Mouse (Mus musculus) gastrocnemius, postnatal 36 days (tissue): ENCODE measurements around the gene Fam76b. TPM values are rescaled to one million over a fixed set of nuclear protein-coding genes. Genes with fewer than 3 reads are reported as not detected.

Experiments used
- DNase-seq, 2 experiments: peaks; one replicate each; pipeline ENCODE4 v3.0.0; 2022
- intact Hi-C: fragments of 180-260 bp; cut with DNase I; formaldehyde crosslinking; loops from one replicate; pipeline ENCODE4 v1.15.1; 2025
- total RNA-seq, 2 experiments: library from RNA; stranded (reverse); gene quantifications; 2 replicates each; pipeline ENCODE4 v1.2.3; 2021

Gene Fam76b
- total RNA-seq, 2 experiments from 2014 or later, result 6.1 to 6.2 TPM

GRCm38 (mm10) chr9:13856247-13856646, 28.7 kb downstream of the Fam76b start:
- intact Hi-C loops, result no loop called here
- DNase-seq, result no peak

GRCm38 (mm10) chr9:13856777-13857176, 29.3 kb downstream of the Fam76b start:
- no peak for DNase-seq
- intact Hi-C loops, result no loop called here

- DNase-seq, result no peak
- intact Hi-C loops, result no loop called here
These were observed 40.1 kb downstream of the Fam76b start for GRCm38 (mm10) chr9:13867646-13868045.

GRCm38 (mm10) chr9:13871631-13872030, 44.1 kb downstream of the Fam76b start:
- DNase-seq, result no peak
- intact Hi-C loops, result no loop called here

- DNase-seq, result no peak
- intact Hi-C loops, result no loop called here
These were observed 46.8 kb downstream of the Fam76b start for GRCm38 (mm10) chr9:13874359-13874758.

GRCm38 (mm10) chr9:13875340-13875739, 47.8 kb downstream of the Fam76b start:
- intact Hi-C loops, result no loop called here
- no peak for DNase-seq

- intact Hi-C loops, result no loop called here
- DNase-seq, result no peak
These were observed 53.2 kb downstream of the Fam76b start for GRCm38 (mm10) chr9:13880761-13881160.

- intact Hi-C loops, result no loop called here
- no peak for DNase-seq
These were observed 55.0 kb downstream of the Fam76b start for GRCm38 (mm10) chr9:13882478-13882877.

- intact Hi-C loops, result loop anchor here (1.0 kb wide), 1 partner anchor 455 kb away; no protein-coding TSS in a partner anchor
- no peak for DNase-seq
These were observed 61.5 kb downstream of the Fam76b start for GRCm38 (mm10) chr9:13888981-13889380.

- intact Hi-C loops, result loop anchor here (1.0 kb wide), 1 partner anchor 455 kb away; no protein-coding TSS in a partner anchor
- peak; percentile 74 for DNase-seq
These were observed 62.1 kb downstream of the Fam76b start for GRCm38 (mm10) chr9:13889657-13890056.

- DNase-seq, result no peak
- intact Hi-C loops, result no loop called here
These were observed 62.7 kb downstream of the Fam76b start for GRCm38 (mm10) chr9:13890171-13890570.

GRCm38 (mm10) chr9:13891888-13892287, 64.4 kb downstream of the Fam76b start:
- DNase-seq, result no peak
- intact Hi-C loops, result no loop called here

- intact Hi-C loops, result no loop called here
These were observed 65.5 kb downstream of the Fam76b start for GRCm38 (mm10) chr9:13893044-13893443.

GRCm38 (mm10) chr9:13894491-13894890, 67.0 kb downstream of the Fam76b start:
- intact Hi-C loops, result no loop called here
- DNase-seq, result no peak

More at GRCm38 (mm10) chr9:13893044-13893443, 65.5 kb downstream of the Fam76b start:
- no peak for DNase-seq

GRCm38 (mm10) chr9:13894936-13895335, 67.4 kb downstream of the Fam76b start:
- no peak for DNase-seq
- intact Hi-C loops, result no loop called here

GRCm38 (mm10) chr9:13896055-13896454, 68.5 kb downstream of the Fam76b start:
- intact Hi-C loops, result no loop called here
- no peak for DNase-seq

- intact Hi-C loops, result no loop called here
- no peak for DNase-seq
These were observed 71.2 kb downstream of the Fam76b start for GRCm38 (mm10) chr9:13898510-13899305.

- DNase-seq, result no peak
- intact Hi-C loops, result no loop called here
These were observed 74.5 kb downstream of the Fam76b start for GRCm38 (mm10) chr9:13902030-13902429.

GRCm38 (mm10) chr9:13904091-13904779, 76.7 kb downstream of the Fam76b start:
- intact Hi-C loops, result no loop called here
- no peak for DNase-seq
